Mouse (Mus musculus) bone marrow macrophage, adult 2 months (primary cell): Measurements from ENCODE around the gene Dclk1. TPM values are rescaled to one million over a fixed set of nuclear protein-coding genes. Genes with fewer than 3 reads are reported as not detected.

ENCODE experiments used
- H3K27ac ChIP-seq: 2 replicates; pipeline ENCODE4 v1.5.1; 2012; ENCODE audit warnings: low read depth, low read length; ENCODE audit not compliant: insufficient read depth
- H3K4me1 ChIP-seq: 2 replicates; pipeline ENCODE4 v1.6.1; 2012; ENCODE audit warnings: low read length; ENCODE audit not compliant: control insufficient read depth, insufficient read depth
- H3K4me3 ChIP-seq: 2 replicates; pipeline ENCODE4 v1.5.1; 2012; ENCODE audit warnings: mild to moderate bottlenecking, low read length, moderate library complexity; ENCODE audit not compliant: insufficient read depth
- CTCF ChIP-seq: IDR thresholded peaks from 2 replicates; pipeline ENCODE4 v1.5.1; 2012; ENCODE audit warnings: low read depth, mild to moderate bottlenecking, low read length, moderate library complexity
- POLR2A ChIP-seq: IDR thresholded peaks from 2 replicates; pipeline ENCODE4 v1.6.1; 2012; ENCODE audit warnings: mild to moderate bottlenecking, low read depth, low read length, borderline replicate concordance
- polyA plus RNA-seq: library from polyadenylated mRNA; stranded (reverse); fragments of >200 nt; gene quantifications from 2 replicates; pipeline ENCODE4 v1.2.4, GENCODE M21; 2012; ENCODE audit not compliant: missing spikeins, insufficient read depth, insufficient read length

Gene Dclk1
- polyA plus RNA-seq, 1 experiment: 1.3 TPM

GRCm38 (mm10) chr3:55324029-55324428 lies 81.9 kb downstream of the Dclk1 start:
- Histone ChIP-seq H3K27ac (no peak overlapping the region), H3K4me1 (peaks cover 4% of the 10 kb centered on the region; the same call in 1 of the 2 replicates), H3K4me3 (no peak overlapping the region)
- no peak for TF ChIP-seq CTCF

GRCm38 (mm10) chr3:55330496-55330895 lies 88.3 kb downstream of the Dclk1 start:
- H3K4me3 ChIP-seq: no peak overlapping the region
- H3K27ac ChIP-seq: no peak overlapping the region
- TF ChIP-seq POLR2A: no peak
- H3K4me1 ChIP-seq: no peaks in the 10 kb centered on the region

- Histone ChIP-seq H3K4me1 (no peaks in the 10 kb centered on the region), H3K27ac (no peak overlapping the region), H3K4me3 (no peak overlapping the region)
- no peak for TF ChIP-seq POLR2A
Measured at GRCm38 (mm10) chr3:55331694-55332093, 89.5 kb downstream of the Dclk1 start.

- TF ChIP-seq POLR2A (no peak), CTCF (no peak)
- no peak overlapping the region for H3K27ac ChIP-seq
- H3K4me1 ChIP-seq: no peaks in the 10 kb centered on the region
Measured at GRCm38 (mm10) chr3:55333511-55333910, 91.3 kb downstream of the Dclk1 start.

GRCm38 (mm10) chr3:55336895-55337294 lies 94.7 kb downstream of the Dclk1 start:
- H3K4me1 ChIP-seq: no peaks in the 10 kb centered on the region
- no peak overlapping the region for H3K27ac ChIP-seq
- H3K4me3 ChIP-seq: no peak overlapping the region
- TF ChIP-seq POLR2A (no peak), CTCF (no peak)

More at GRCm38 (mm10) chr3:55333511-55333910, 91.3 kb downstream of the Dclk1 start:
- no peak overlapping the region for H3K4me3 ChIP-seq

- H3K27ac ChIP-seq: no peak overlapping the region
- no peak for TF ChIP-seq POLR2A
- no peak for TF ChIP-seq CTCF
- no peaks in the 10 kb centered on the region for H3K4me1 ChIP-seq
- H3K4me3 ChIP-seq: no peak overlapping the region
Measured at GRCm38 (mm10) chr3:55337671-55338070, 95.5 kb downstream of the Dclk1 start.

GRCm38 (mm10) chr3:55342445-55342844 lies 100.3 kb downstream of the Dclk1 start:
- no peaks in the 10 kb centered on the region for H3K4me1 ChIP-seq
- no peak for TF ChIP-seq POLR2A
- no peak overlapping the region for H3K27ac ChIP-seq
- H3K4me3 ChIP-seq: no peak overlapping the region

- Histone ChIP-seq H3K4me1 (no peaks in the 10 kb centered on the region), H3K27ac (no peak overlapping the region), H3K4me3 (no peak overlapping the region)
- TF ChIP-seq CTCF (no peak), POLR2A (no peak)
Measured at GRCm38 (mm10) chr3:55347371-55348025, 105.3 kb downstream of the Dclk1 start.

- peaks cover 3% of the 10 kb centered on the region for H3K4me1 ChIP-seq
- H3K4me3 ChIP-seq: no peak overlapping the region
- H3K27ac ChIP-seq: no peak overlapping the region
- TF ChIP-seq POLR2A: no peak
- no peak for TF ChIP-seq CTCF
Measured at GRCm38 (mm10) chr3:55348026-55348390, 105.8 kb downstream of the Dclk1 start.

- H3K4me1 ChIP-seq: peaks cover 17% of the 10 kb centered on the region
- no peak for TF ChIP-seq CTCF
- TF ChIP-seq POLR2A: no peak
- H3K4me3 ChIP-seq: no peak overlapping the region
- H3K27ac ChIP-seq: no peak overlapping the region
Measured at GRCm38 (mm10) chr3:55350194-55350593, 108.0 kb downstream of the Dclk1 start.
